Mouse (Mus musculus) liver, adult 2 months (tissue): ENCODE data around the gene Apol7e.
"Not testable (repeated sequence)": the region's sequence is repeated elsewhere in the genome, so short reads cannot be mapped to it uniquely, and the experiment has no call there.

ENCODE experiments used
- CTCF ChIP-seq: fragments of 200-500 bp; IDR thresholded peaks from 2 replicates; pipeline ENCODE4 v1.5.1; 2011; ENCODE audit warnings: low read depth, low read length, control low read depth
- POLR2A ChIP-seq: fragments of 200-500 bp; IDR thresholded peaks from 2 replicates; pipeline ENCODE4 v1.6.1; 2011; ENCODE audit warnings: low read length, control low read depth; ENCODE audit not compliant: insufficient read depth; ENCODE audit errors: extremely low read depth

DNA sequence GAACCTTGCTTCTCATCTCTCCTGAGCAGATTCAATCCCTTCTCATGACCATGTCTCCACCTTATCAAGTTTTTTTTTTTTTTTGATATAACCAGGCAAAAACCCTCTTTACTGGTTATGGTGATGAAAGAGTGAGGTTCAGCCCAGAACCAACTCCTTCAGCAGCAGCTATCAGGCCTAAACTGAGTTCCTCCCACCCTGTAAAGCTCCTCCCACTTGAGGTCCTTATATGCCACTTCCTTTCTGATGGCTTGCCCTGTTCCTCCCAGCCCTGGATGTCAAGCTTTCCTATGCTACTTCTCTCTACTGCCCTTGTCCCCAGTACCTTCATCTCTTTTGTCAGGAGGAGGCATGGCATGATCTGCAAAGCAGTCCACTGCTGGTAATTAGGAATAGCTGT lies 47.5 kb upstream of the Apol7e start:
- not testable (repeated sequence) for TF ChIP-seq CTCF, POLR2A
